Mouse (Mus musculus) cerebral cortex, adult 2 months (tissue): ENCODE results near the gene Aldh1a2.

Experiments
- WGBS: fragments of 180-500 bp; shearing (Covaris S2); methylation state at CpG from one replicate; pipeline ENCODE4 v1.1.7; 2018; 5-methylcytosine and 5-hydroxymethylcytosine counted together

The Aldh1a2 gene

GRCm38 (mm10) chr9:71215248-71216035 lies at the start of gene Aldh1a2:
TSS of gene Aldh1a2 (plus strand) at chr9:71215789.
- WGBS, result 2% methylated on average over 79 of the region's 97 CpGs

GRCm38 (mm10) chr9:71166019-71166705 lies 49.4 kb upstream of the Aldh1a2 start:
- 90% methylated on average over 5 of the region's 5 CpGs for WGBS

GRCm38 (mm10) chr9:71166871-71167465 lies 48.6 kb upstream of the Aldh1a2 start:
- WGBS, result 36% methylated on average over 5 of the region's 5 CpGs

- 37% methylated on average over 2 of the region's 2 CpGs for WGBS
These were observed 47.9 kb upstream of the Aldh1a2 start for GRCm38 (mm10) chr9:71167473-71168215.

GRCm38 (mm10) chr9:71168511-71168910 lies 47.1 kb upstream of the Aldh1a2 start, which contains the start of gene Aqp9:
TSS of gene Aqp9 (minus strand) at chr9:71168682.
- WGBS, result 23% methylated on average over 12 of the region's 12 CpGs

- 65% methylated on average over 9 of the region's 9 CpGs for WGBS
These were observed 42.1 kb upstream of the Aldh1a2 start for GRCm38 (mm10) chr9:71173533-71173932.

- WGBS, result 87% methylated on average over 5 of the region's 5 CpGs
These were observed 41.1 kb upstream of the Aldh1a2 start for GRCm38 (mm10) chr9:71174316-71174975.

GRCm38 (mm10) chr9:71175686-71176085 lies 39.9 kb upstream of the Aldh1a2 start:
- 91% methylated on average over 1 of the region's 1 CpGs for WGBS

GRCm38 (mm10) chr9:71179276-71179896 lies 36.2 kb upstream of the Aldh1a2 start:
- 75% methylated on average over 6 of the region's 6 CpGs for WGBS

- 64% methylated on average over 8 of the region's 8 CpGs for WGBS
These were observed 35.5 kb upstream of the Aldh1a2 start for GRCm38 (mm10) chr9:71179964-71180700.

- 92% methylated on average over 2 of the region's 2 CpGs for WGBS
These were observed 29.8 kb upstream of the Aldh1a2 start for GRCm38 (mm10) chr9:71185823-71186222.

GRCm38 (mm10) chr9:71187396-71187795 lies 28.2 kb upstream of the Aldh1a2 start:
- 87% methylated on average over 7 of the region's 7 CpGs for WGBS

- WGBS, result 2% methylated on average over 12 of the region's 12 CpGs
These were observed 26.8 kb upstream of the Aldh1a2 start for GRCm38 (mm10) chr9:71188647-71189415.

GRCm38 (mm10) chr9:71198826-71199225 lies 16.8 kb upstream of the Aldh1a2 start:
- 85% methylated on average over 5 of the region's 5 CpGs for WGBS

- WGBS, result 85% methylated on average over 4 of the region's 4 CpGs
These were observed 13.3 kb upstream of the Aldh1a2 start for GRCm38 (mm10) chr9:71202265-71202664.

GRCm38 (mm10) chr9:71209299-71209698 lies 6.3 kb upstream of the Aldh1a2 start:
- 78% methylated on average over 3 of the region's 3 CpGs for WGBS

- 9% methylated on average over 2 of the region's 2 CpGs for WGBS
These were observed 4.7 kb upstream of the Aldh1a2 start for GRCm38 (mm10) chr9:71210870-71211269.

- WGBS, result 67% methylated on average over 4 of the region's 4 CpGs
These were observed 2.0 kb upstream of the Aldh1a2 start for GRCm38 (mm10) chr9:71213636-71214035.
